Mouse (Mus musculus) embryonic facial prominence, embryonic 12.5 days (tissue): ENCODE data around the gene Slc27a2. TPM values are rescaled to one million over a fixed set of nuclear protein-coding genes. Genes with fewer than 3 reads are reported as not detected.

Experiments used
- ATAC-seq: fragments of 200-750 bp; cut with Nextera tagmentation; 2 replicates; pipeline ENCODE4 v1.8.0; 2017; ENCODE audit not compliant: insufficient number of reproducible peaks, insufficient read depth, low FRiP score, low TSS enrichment
- H3K27ac ChIP-seq: fragments of 300-500 bp; sonication (generic); 2 replicates; pipeline ENCODE4 v1.5.1; 2016; ENCODE audit warnings: mild to moderate bottlenecking
- H3K27me3 ChIP-seq: fragments of 300-500 bp; sonication (generic); 2 replicates; pipeline ENCODE4 v1.6.1; 2016; ENCODE audit warnings: mild to moderate bottlenecking, moderate library complexity
- H3K36me3 ChIP-seq: fragments of 300-500 bp; sonication (generic); 2 replicates; pipeline ENCODE4 v1.6.1; 2016; ENCODE audit warnings: mild to moderate bottlenecking
- H3K4me1 ChIP-seq: fragments of 300-500 bp; sonication (generic); 2 replicates; pipeline ENCODE4 v1.6.1; 2016
- H3K4me2 ChIP-seq: fragments of 300-500 bp; sonication (generic); replicated peaks from 2 replicates; pipeline ENCODE4 v1.6.1; 2016; ENCODE audit warnings: mild to moderate bottlenecking, moderate library complexity
- H3K4me3 ChIP-seq: fragments of 300-500 bp; sonication (generic); 2 replicates; pipeline ENCODE4 v1.5.1; 2016; ENCODE audit warnings: mild to moderate bottlenecking
- H3K9ac ChIP-seq: fragments of 300-500 bp; sonication (generic); 2 replicates; pipeline ENCODE4 v1.6.1; 2016; ENCODE audit warnings: mild to moderate bottlenecking, moderate library complexity
- H3K9me3 ChIP-seq: fragments of 300-500 bp; sonication (generic); 2 replicates; pipeline ENCODE4 v1.6.1; 2016; ENCODE audit warnings: mild to moderate bottlenecking, moderate library complexity
- WGBS: fragments of 180-500 bp; shearing (Covaris S2); methylation state at CpG from one replicate; pipeline ENCODE4 v1.1.7; 2016; 5-methylcytosine and 5-hydroxymethylcytosine counted together
- polyA plus RNA-seq: library from polyadenylated mRNA; unstranded; fragments of >200 nt; fragmentation: Nextera tagmentation; extraction: Ambion mirVana; gene quantifications from 2 replicates; pipeline ENCODE4 v1.2.1, GENCODE M21; 2016

Slc27a2 gene
- polyA plus RNA-seq, 1 experiment from 2014 or later, result 4.5 TPM

- H3K4me3 ChIP-seq, result peak overlapping the region; percentile 23; the same call in 1 of the 2 replicates
- peak overlapping the region; percentile 37 for H3K9ac ChIP-seq
- no peaks in the 10 kb centered on the region for H3K36me3 ChIP-seq
- peak overlapping the region; percentile 50 for H3K4me2 ChIP-seq
- no peaks in the 10 kb centered on the region for H3K27me3 ChIP-seq
- H3K4me1 ChIP-seq, result no peaks in the 10 kb centered on the region
- 30% methylated on average over 26 of the region's 26 CpGs for WGBS
- no peak overlapping the region for H3K27ac ChIP-seq
- no peaks in the 10 kb centered on the region for H3K9me3 ChIP-seq
- no peak for ATAC-seq
Observed at GRCm38 (mm10) chr2:126593831-126594610, 41.8 kb downstream of the Slc27a2 start.

- H3K27ac ChIP-seq, result no peak overlapping the region
- ATAC-seq, result no peak
- H3K4me2 ChIP-seq, result no peak overlapping the region
- 87% methylated on average over 7 of the region's 7 CpGs for WGBS
- no peaks in the 10 kb centered on the region for H3K36me3 ChIP-seq
- no peak overlapping the region for H3K9ac ChIP-seq
- H3K4me1 ChIP-seq, result peaks cover 6% of the 10 kb centered on the region; the same call in 1 of the 2 replicates
- H3K4me3 ChIP-seq, result no peak overlapping the region
- no peaks in the 10 kb centered on the region for H3K9me3 ChIP-seq
- H3K27me3 ChIP-seq, result no peaks in the 10 kb centered on the region
Observed at GRCm38 (mm10) chr2:126596347-126597072, 44.3 kb downstream of the Slc27a2 start.

DNA sequence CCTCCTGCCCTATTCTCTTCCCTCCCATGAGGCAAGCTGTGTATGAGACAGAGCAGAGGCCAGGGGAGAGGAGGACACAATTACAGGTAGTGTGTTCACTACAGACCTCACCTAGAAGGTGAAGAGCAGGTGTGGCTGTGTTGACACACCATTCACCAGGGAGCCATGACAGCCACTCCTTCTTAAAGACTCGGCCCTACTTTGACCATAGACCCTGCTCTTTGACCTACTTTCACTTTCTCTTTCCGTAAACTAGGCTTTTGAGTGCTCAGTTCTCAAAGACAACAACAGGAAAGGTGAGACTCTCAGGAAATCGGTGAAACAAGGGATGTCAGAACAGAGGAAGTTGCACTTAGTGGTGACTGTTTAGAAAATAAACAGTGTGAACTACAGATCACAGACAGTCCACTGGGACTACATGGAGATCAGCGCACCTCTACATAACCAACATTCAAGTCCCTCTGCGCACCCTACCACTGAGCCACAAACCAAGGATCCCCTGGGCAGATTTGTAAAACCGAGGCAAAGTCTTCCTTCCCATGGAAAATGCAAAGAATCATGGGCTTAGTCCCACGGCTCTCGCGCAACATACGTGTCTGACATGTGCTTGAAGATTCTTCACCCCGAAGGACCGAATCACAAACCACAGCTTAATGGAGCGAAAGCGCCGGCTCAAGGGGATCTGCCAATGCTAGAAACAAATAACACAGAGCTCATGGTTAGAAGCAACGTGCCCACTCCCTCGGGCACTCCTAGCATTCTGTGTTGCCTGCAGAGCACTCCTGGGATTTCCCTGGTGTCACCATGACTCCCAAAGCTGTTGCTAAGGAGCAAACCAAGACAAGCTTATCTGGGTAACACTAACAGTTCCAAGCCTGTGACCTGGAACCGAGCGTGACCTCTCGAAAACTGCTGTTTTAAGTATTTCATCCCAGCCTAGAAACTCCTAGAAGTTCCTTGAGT, 45.4 kb downstream of the Slc27a2 start:
- Histone ChIP-seq H3K27ac (no peak overlapping the region), H3K9ac (no peak overlapping the region), H3K4me1 (peaks cover 6% of the 10 kb centered on the region; the same call in 1 of the 2 replicates), H3K27me3 (no peaks in the 10 kb centered on the region), H3K4me3 (no peak overlapping the region), H3K9me3 (no peaks in the 10 kb centered on the region), H3K36me3 (no peaks in the 10 kb centered on the region), H3K4me2 (no peak overlapping the region)
- ATAC-seq, result no peak
- WGBS, result 83% methylated on average over 20 of the region's 20 CpGs

GRCm38 (mm10) chr2:126598359-126598758, 46.2 kb downstream of the Slc27a2 start:
- H3K4me2 ChIP-seq, result no peak overlapping the region
- H3K4me1 ChIP-seq, result peaks cover 6% of the 10 kb centered on the region; the same call in 1 of the 2 replicates
- 45% methylated on average over 2 of the region's 2 CpGs for WGBS
- no peaks in the 10 kb centered on the region for H3K36me3 ChIP-seq
- no peak for ATAC-seq
- no peak overlapping the region for H3K4me3 ChIP-seq
- H3K27me3 ChIP-seq, result no peaks in the 10 kb centered on the region
- no peaks in the 10 kb centered on the region for H3K9me3 ChIP-seq
- no peak overlapping the region for H3K9ac ChIP-seq
- H3K27ac ChIP-seq, result no peak overlapping the region

GRCm38 (mm10) chr2:126599005-126599404, 46.8 kb downstream of the Slc27a2 start:
- Histone ChIP-seq H3K9ac (no peak overlapping the region), H3K4me3 (no peak overlapping the region), H3K4me1 (peaks cover 6% of the 10 kb centered on the region; the same call in 1 of the 2 replicates), H3K27ac (no peak overlapping the region), H3K4me2 (0 out of 2 replicates have a peak overlapping the region, but pooled peaks have one; percentile 7), H3K9me3 (no peaks in the 10 kb centered on the region), H3K27me3 (no peaks in the 10 kb centered on the region), H3K36me3 (no peaks in the 10 kb centered on the region)
- 9% methylated on average over 3 of the region's 3 CpGs for WGBS
- ATAC-seq, result no peak; the same call in 1 of the 2 replicates

DNA sequence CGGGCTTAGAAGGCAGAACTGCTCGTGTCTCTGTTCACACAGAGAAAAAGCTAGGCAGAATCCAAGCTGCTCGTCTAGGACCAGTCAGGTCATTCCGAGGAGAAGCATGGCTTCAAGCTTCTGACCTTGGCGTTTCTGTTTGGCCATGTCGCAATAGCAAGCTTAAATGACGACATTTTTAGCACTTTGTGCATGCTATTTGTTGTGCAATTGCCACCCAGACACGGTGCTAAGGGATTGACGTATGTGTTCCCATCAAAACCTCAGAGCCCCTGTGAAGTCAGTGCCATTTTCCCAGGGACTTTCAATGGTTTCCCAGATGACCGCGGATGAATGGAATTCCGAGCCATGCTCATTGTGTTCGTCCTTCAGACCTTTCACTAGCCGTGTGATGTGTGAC, 48.3 kb downstream of the Slc27a2 start:
- Histone ChIP-seq H3K4me3 (no peak overlapping the region), H3K36me3 (no peaks in the 10 kb centered on the region), H3K4me1 (peaks cover 6% of the 10 kb centered on the region; the same call in 1 of the 2 replicates), H3K4me2 (no peak overlapping the region), H3K9me3 (no peaks in the 10 kb centered on the region), H3K9ac (no peak overlapping the region), H3K27me3 (no peaks in the 10 kb centered on the region), H3K27ac (no peak overlapping the region)
- WGBS, result 85% methylated on average over 14 of the region's 14 CpGs
- ATAC-seq, result no peak

GRCm38 (mm10) chr2:126601918-126602600, 49.9 kb downstream of the Slc27a2 start:
- no peak for ATAC-seq
- Histone ChIP-seq H3K9me3 (no peaks in the 10 kb centered on the region), H3K27ac (no peak overlapping the region), H3K9ac (no peak overlapping the region), H3K4me2 (no peak overlapping the region), H3K4me3 (no peak overlapping the region), H3K27me3 (no peaks in the 10 kb centered on the region), H3K36me3 (no peaks in the 10 kb centered on the region), H3K4me1 (peaks cover 6% of the 10 kb centered on the region; the same call in 1 of the 2 replicates)
- WGBS, result 86% methylated on average over 14 of the region's 14 CpGs

GRCm38 (mm10) chr2:126606061-126606687, 54.0 kb downstream of the Slc27a2 start:
- H3K27me3 ChIP-seq, result no peaks in the 10 kb centered on the region
- no peak overlapping the region for H3K9ac ChIP-seq
- no peak overlapping the region for H3K27ac ChIP-seq
- no peaks in the 10 kb centered on the region for H3K36me3 ChIP-seq
- no peak for ATAC-seq
- 85% methylated on average over 15 of the region's 15 CpGs for WGBS
- no peaks in the 10 kb centered on the region for H3K4me1 ChIP-seq
- no peak overlapping the region for H3K4me3 ChIP-seq
- no peaks in the 10 kb centered on the region for H3K9me3 ChIP-seq
- no peak overlapping the region for H3K4me2 ChIP-seq

DNA sequence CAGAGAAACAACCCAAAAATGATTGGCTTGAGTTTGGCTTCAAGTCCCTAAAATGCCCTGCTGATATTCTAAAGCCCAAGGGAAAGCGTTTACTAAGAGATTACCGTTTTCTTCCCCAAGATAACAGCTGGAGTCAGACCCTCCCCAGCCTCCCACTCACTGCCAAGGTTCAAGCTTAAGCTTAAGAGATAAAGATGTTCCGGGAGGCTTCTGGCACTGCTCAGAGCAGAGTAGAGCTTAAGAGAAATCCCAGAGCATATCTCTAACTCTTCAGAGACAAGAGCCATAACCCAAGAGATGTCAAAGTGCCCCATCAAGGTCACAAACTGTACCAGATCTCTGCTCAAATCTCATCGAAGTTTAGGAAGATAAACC, 54.5 kb downstream of the Slc27a2 start:
- 67% methylated on average over 4 of the region's 4 CpGs for WGBS

DNA sequence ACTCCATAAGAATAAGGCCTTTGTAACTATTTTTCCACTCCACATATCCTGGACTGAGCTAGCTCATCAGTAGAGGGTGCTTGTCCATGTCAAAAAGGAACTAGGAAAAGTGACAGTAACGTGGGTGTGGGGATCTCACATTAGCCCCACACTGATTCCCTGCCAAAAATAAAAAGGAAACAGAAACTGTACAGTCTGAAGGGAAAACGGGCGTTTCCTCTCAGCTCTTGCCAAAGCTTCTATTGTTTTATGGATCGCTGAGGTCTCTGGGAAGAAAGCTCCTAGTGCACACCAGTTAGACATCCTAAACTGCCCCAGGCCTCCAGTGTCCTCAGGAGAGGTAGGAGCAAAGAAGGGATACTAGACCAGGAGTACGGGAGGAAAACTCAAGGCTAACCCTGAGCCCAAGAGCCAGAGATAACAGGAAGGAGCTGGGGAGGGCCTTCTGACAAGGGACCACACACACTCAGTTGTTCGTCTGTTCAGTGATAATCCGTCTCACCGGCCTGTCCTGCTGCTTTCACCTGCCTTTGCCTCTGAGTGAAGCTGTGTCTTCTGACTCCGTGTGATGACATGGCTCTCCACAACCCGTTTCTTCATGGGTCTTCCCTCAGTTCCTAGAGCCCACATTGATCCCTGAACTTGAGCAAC, 55.5 kb downstream of the Slc27a2 start:
- WGBS, result 62% methylated on average over 10 of the region's 10 CpGs
- no peak for ATAC-seq

More for the DNA sequence above, 54.5 kb downstream of the Slc27a2 start:
- Histone ChIP-seq H3K27ac (no peak overlapping the region), H3K4me1 (no peaks in the 10 kb centered on the region), H3K4me3 (no peak overlapping the region), H3K27me3 (no peaks in the 10 kb centered on the region), H3K36me3 (no peaks in the 10 kb centered on the region), H3K9me3 (no peaks in the 10 kb centered on the region), H3K9ac (no peak overlapping the region), H3K4me2 (no peak overlapping the region)
- ATAC-seq, result no peak

More for the DNA sequence above, 55.5 kb downstream of the Slc27a2 start:
- H3K9me3 ChIP-seq, result no peaks in the 10 kb centered on the region
- H3K4me1 ChIP-seq, result no peaks in the 10 kb centered on the region
- H3K36me3 ChIP-seq, result no peaks in the 10 kb centered on the region
- no peaks in the 10 kb centered on the region for H3K27me3 ChIP-seq
- no peak overlapping the region for H3K9ac ChIP-seq
- H3K4me3 ChIP-seq, result no peak overlapping the region
- no peak overlapping the region for H3K4me2 ChIP-seq
- H3K27ac ChIP-seq, result no peak overlapping the region
